Mouse (Mus musculus): Measurements from ENCODE around the gene Cemip. TPM values are rescaled to one million over a fixed set of nuclear protein-coding genes. Genes with fewer than 3 reads are reported as not detected.

Gene Cemip
- total and polyA plus RNA-seq, 3 experiments: under 0.01 TPM; not detected in 2

GRCm38 (mm10) chr7:84090793-84091192 lies 4.5 kb upstream of the Cemip start:
- in situ Hi-C loops (cut with MboI; ENCODE audit: low pct_ligation_motif_present, low pct_unique_long_range_greater_than_20kb, low sequenced_read_pairs): no loop called here
- H3K36me3 ChIP-seq (replicated peaks in 1 of 2; ENCODE audit: control insufficient read depth in 1 of 2, insufficient read depth in 1 of 2, low read length in 1 of 2): no peaks in the 10 kb centered on the region
- H3K4me2 ChIP-seq (ENCODE audit: insufficient read depth, low read depth, poor library complexity, severe bottlenecking): no peak overlapping the region
- peaks cover 5 to 25% of the 10 kb centered on the region in 2 experiments for H3K4me1 ChIP-seq (ENCODE audit: control insufficient read depth in 1 of 2, insufficient read depth in 2 of 2)
- TF ChIP-seq PAX5 (IDR thresholded peaks at IDR 0.05; ENCODE audit: low read length) (no peak), CHD2 (IDR thresholded peaks at IDR 0.05; ENCODE audit: low read length) (no peak), MAFK (IDR thresholded peaks at IDR 0.05; ENCODE audit: insufficient replicate concordance, low read length) (no peak), EP300 (IDR thresholded peaks at IDR 0.05; ENCODE audit: low read length) (no peak), ZNF384 (IDR thresholded peaks at IDR 0.05; ENCODE audit: low read depth, low read length) (no peak), UBTF (IDR thresholded peaks at IDR 0.05; ENCODE audit: low read depth, low read length) (no peak), NELFE (IDR thresholded peaks at IDR 0.05; ENCODE audit: low read depth, low read length) (no peak), TBP (conservative IDR thresholded peaks at IDR 0.05; ENCODE audit: low read depth, low read length) (no peak), CHD1 (IDR thresholded peaks at IDR 0.05; ENCODE audit: low read depth, low read length) (no peak), ZMIZ1 (IDR thresholded peaks at IDR 0.05; ENCODE audit: low read depth, low read length) (no peak), MAX (IDR thresholded peaks at IDR 0.05; ENCODE audit: low read length) (no peak), JUND (conservative IDR thresholded peaks at IDR 0.05; ENCODE audit: low read depth, low read length) (no peak)
- H3K4me3 ChIP-seq (replicated peaks in 1 of 3; ENCODE audit: low read depth in 2 of 3, low read length in 2 of 3, poor library complexity in 1 of 3): no peak overlapping the region
- DNase-seq (ENCODE audit: extremely low read depth): no peak
- no peaks in the 10 kb centered on the region for H3K9me3 ChIP-seq (replicated peaks; ENCODE audit: low read length)
- H3K27ac ChIP-seq (ENCODE audit: insufficient read depth, low read depth): no peak overlapping the region
- dilution Hi-C loops (cut with MboI; ENCODE audit: extremely low pct_ligation_motif_present, extremely low pct_unique_long_range_greater_than_20kb, low sequenced_read_pairs): no loop called here
- H3K27me3 ChIP-seq (replicated peaks): peaks cover 21% of the 10 kb centered on the region
- no peaks in the 10 kb centered on the region for H3K79me2 ChIP-seq (replicated peaks; ENCODE audit: control insufficient read depth, extremely low read depth, insufficient read depth, poor library complexity, severe bottlenecking)
- H3K9ac ChIP-seq (ENCODE audit: insufficient read depth, low read depth): no peak overlapping the region

- TF ChIP-seq EP300 (IDR thresholded peaks at IDR 0.05; ENCODE audit: low read length) (no peak), NELFE (IDR thresholded peaks at IDR 0.05; ENCODE audit: low read depth, low read length) (no peak), ELF1 (IDR thresholded peaks at IDR 0.05; ENCODE audit: low read depth, low read length) (0 out of 2 replicates have a peak, but pooled peaks have one; percentile 22), GABPA (IDR thresholded peaks at IDR 0.05; ENCODE audit: insufficient replicate concordance, low read depth, low read length) (no peak), BHLHE40 (IDR thresholded peaks at IDR 0.05; ENCODE audit: low read depth, low read length) (no peak), TBP (conservative IDR thresholded peaks at IDR 0.05; ENCODE audit: low read depth, low read length) (no peak), ZMIZ1 (IDR thresholded peaks at IDR 0.05; ENCODE audit: low read depth, low read length) (no peak), USF2 (conservative IDR thresholded peaks at IDR 0.05; ENCODE audit: low read depth, low read length) (no peak), NRF1 (IDR thresholded peaks at IDR 0.05; ENCODE audit: low read depth, low read length) (no peak), TCF12 (IDR thresholded peaks at IDR 0.05; ENCODE audit: low read depth, low read length) (no peak), JUND (conservative IDR thresholded peaks at IDR 0.05; ENCODE audit: low read depth, low read length) (no peak), JUN (IDR thresholded peaks at IDR 0.05; ENCODE audit: insufficient read depth, low read depth, low read length) (no peak), ZC3H11A (IDR thresholded peaks at IDR 0.05; ENCODE audit: low read depth, low read length) (peak; percentile 60), ZNF384 (IDR thresholded peaks at IDR 0.05; ENCODE audit: low read depth, low read length) (no peak), CTCF (conservative IDR thresholded peaks at IDR 0.05 in 1 of 2, IDR thresholded peaks at IDR 0.05 in 1 of 2; ENCODE audit: low read depth in 2 of 2, low read length in 2 of 2) (peak; percentile 57 to 86), MAZ (IDR thresholded peaks at IDR 0.05; ENCODE audit: low read depth, low read length) (no peak), MXI1 (IDR thresholded peaks at IDR 0.05; ENCODE audit: low read depth, low read length) (no peak), MAFK (IDR thresholded peaks at IDR 0.05; ENCODE audit: insufficient replicate concordance, low read length) (no peak), HCFC1 (IDR thresholded peaks at IDR 0.05; ENCODE audit: low read depth, low read length) (no peak), POLR2AphosphoS2 (IDR thresholded peaks at IDR 0.05; ENCODE audit: low read depth, low read length) (no peak), SMC3 (IDR thresholded peaks at IDR 0.05; ENCODE audit: low read depth, low read length) (peak; percentile 93), E2F4 (IDR thresholded peaks at IDR 0.05; ENCODE audit: insufficient replicate concordance, low read depth, low read length) (no peak), RAD21 (IDR thresholded peaks at IDR 0.05; ENCODE audit: low read depth, low read length) (peak; percentile 77)
- no peaks in the 10 kb centered on the region for H3K9me3 ChIP-seq (replicated peaks; ENCODE audit: low read length)
- H3K4me2 ChIP-seq (ENCODE audit: insufficient read depth, low read depth, poor library complexity, severe bottlenecking): 0 out of 2 replicates have a peak overlapping the region, but pooled peaks have one; percentile 7
- in situ Hi-C loops (cut with MboI; ENCODE audit: low pct_ligation_motif_present, low pct_unique_long_range_greater_than_20kb, low sequenced_read_pairs): loop anchor here (5.0 to 10.0 kb wide), 2 partner anchors 175 to 188 kb away; no protein-coding TSS in a partner anchor
- H3K4me3 ChIP-seq (replicated peaks in 1 of 3; ENCODE audit: low read depth in 2 of 3, low read length in 2 of 3, poor library complexity in 1 of 3): no peak overlapping the region
- no peak overlapping the region for H3K9ac ChIP-seq (ENCODE audit: insufficient read depth, low read depth)
- H3K4me1 ChIP-seq (ENCODE audit: control insufficient read depth in 1 of 2, insufficient read depth in 2 of 2): peaks cover 2 to 17% of the 10 kb centered on the region in 2 experiments; a peak in 3 of 4 replicates
- H3K27ac ChIP-seq (ENCODE audit: insufficient read depth, low read depth): no peak overlapping the region
- H3K27me3 ChIP-seq (replicated peaks): peaks cover 23% of the 10 kb centered on the region
- H3K79me2 ChIP-seq (replicated peaks; ENCODE audit: control insufficient read depth, extremely low read depth, insufficient read depth, poor library complexity, severe bottlenecking): no peaks in the 10 kb centered on the region
- peak; percentile 51 for DNase-seq (ENCODE audit: extremely low read depth)
- dilution Hi-C loops (cut with MboI; ENCODE audit: extremely low pct_ligation_motif_present, extremely low pct_unique_long_range_greater_than_20kb, low sequenced_read_pairs): no loop called here
- H3K36me3 ChIP-seq (replicated peaks in 1 of 2; ENCODE audit: control insufficient read depth in 1 of 2, insufficient read depth in 1 of 2, low read length in 1 of 2): no peaks in the 10 kb centered on the region
Observed at GRCm38 (mm10) chr7:84089777-84090176, 3.5 kb upstream of the Cemip start.

Data from CH12.LX (cell line).